Mouse (Mus musculus): ENCODE measurements around the gene Fxyd7. TPM values are rescaled to one million over a fixed set of nuclear protein-coding genes. Genes with fewer than 3 reads are reported as not detected.
A peak's percentile ranks its signal among the peaks of the same experiment; 100 is the strongest.

Gene Fxyd7
- total RNA-seq, 4 experiments from 2014 or later, result 0.99 to 1.3 (median 1.3) TPM; not detected in 1

DNA sequence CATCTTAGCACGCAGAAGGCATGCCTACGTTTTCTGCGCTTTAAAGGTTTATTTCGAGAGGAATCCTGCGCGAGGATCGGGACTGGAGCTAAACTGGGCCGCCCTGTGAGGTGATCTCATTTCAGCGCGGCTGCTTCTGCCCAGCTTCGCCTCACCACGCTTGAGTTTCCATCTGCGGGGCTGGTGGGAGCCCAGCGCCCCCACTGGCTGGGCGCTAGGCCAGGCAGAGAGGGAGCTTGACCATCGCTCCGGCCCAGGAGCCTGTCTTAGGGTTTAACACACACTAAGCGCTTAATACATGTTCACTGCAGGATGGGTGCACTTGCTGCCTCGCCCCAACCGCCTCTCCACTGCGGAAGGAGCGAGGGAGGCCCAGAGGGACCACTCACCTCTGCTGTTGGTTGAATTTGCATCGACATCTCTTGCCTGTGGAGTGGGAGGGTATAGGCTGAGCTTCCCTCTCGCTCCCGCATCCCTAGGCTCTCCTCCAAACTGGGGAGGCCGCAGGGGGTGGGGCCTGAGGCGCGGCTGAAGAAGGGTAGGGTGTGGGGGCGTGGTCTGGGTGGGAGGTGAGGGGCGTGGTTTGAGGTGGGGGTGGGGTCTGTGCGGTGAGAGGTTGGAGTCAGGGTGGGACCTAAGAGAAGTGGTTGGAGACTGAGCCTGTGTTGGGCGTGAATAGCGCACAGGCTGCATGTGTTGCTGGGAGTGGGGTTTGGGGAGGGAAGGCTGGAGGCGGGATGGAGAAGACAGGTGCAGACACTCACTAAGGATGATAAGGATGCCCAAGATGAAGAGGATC lies 1.6 kb upstream of the Fxyd7 start:
- no peak for DNase-seq (ENCODE audit: low spot score in 2 of 2)

DNA sequence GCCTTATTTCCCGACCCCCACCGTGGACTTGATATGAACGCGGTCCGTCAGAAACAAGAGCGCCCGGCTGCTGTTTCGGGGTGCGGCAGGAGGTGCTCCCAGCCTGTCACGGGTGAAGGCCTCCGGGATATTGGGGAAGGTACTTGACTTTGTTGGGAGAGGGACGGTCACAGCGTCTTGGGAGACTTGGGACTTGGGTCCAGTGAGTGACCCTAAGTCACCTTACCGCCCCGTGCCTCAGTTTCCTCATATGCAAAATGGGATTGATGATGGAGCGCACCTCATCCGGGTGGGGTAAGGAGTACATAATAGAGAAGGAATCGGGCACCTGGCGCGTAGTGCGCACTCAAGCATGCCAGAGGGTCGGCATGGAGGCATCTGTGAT lies 976 bp upstream of the Fxyd7 start:
- DNase-seq (ENCODE audit: low spot score in 2 of 2), result no peak

DNA sequence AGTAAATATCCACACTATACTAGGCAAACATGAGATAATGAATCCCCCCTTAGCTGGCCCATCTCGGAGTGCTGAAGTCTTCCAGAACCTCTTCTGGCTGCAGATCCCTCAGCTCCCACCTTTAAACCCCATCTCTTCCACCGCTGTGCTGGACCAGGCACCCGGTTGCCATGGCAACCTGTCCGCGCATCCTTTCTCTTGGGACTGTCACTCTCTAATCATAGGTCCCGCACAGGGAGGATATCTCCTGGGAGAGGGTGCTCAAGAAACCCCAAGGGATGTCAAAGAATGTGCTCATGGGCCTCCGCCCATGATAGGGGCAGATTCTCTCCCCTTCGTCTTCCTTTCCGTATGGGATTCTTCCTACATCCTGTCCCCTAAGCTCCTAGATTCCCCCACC lies 346 bp downstream of the Fxyd7 start:
- DNase-seq (ENCODE audit: low spot score in 2 of 2), result no peak

DNA sequence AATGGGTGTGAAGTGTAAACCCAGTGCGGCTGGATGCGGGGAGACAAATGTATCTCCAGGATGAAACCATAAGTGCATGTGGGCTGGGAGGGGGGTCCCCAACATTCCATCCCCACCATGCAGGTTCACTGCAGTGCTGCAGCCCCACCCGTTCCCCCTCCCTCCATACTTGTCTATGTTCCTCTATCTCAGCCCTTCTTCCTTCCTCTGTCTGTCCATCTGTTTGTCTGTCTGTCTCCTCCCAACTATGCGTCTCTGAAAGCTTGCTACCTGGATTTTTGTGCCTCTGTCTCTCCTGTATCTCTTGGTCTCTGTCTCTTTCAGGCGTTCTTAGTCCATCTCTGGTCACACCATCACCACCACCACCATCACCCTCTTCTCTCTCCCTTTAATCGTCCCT lies 780 bp downstream of the Fxyd7 start:
- DNase-seq (ENCODE audit: low spot score in 2 of 2), result no peak

DNA sequence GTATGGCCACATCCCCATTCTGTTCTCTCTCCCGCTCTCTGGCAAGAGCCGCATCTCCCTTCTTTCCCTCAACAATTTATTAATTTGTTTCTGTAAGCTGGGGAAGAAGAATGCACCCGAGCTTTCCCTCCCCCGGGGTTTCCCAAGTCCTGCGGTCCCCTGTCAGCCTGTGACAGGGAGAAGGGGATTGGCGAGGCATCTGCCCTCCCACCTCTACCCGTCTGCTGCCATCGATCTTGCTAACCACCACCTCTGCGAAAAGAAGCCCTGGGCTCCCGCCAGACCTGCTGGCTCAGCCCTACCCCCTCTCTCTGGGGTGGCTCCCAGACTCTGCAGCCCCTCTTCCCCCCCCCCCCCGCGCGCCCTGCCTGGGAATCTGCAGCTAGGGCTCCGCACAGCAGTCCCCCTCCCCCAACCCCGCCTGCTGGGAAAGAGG lies 1.4 kb downstream of the Fxyd7 start:
- DNase-seq (ENCODE audit: low spot score in 2 of 2), result no peak

DNA sequence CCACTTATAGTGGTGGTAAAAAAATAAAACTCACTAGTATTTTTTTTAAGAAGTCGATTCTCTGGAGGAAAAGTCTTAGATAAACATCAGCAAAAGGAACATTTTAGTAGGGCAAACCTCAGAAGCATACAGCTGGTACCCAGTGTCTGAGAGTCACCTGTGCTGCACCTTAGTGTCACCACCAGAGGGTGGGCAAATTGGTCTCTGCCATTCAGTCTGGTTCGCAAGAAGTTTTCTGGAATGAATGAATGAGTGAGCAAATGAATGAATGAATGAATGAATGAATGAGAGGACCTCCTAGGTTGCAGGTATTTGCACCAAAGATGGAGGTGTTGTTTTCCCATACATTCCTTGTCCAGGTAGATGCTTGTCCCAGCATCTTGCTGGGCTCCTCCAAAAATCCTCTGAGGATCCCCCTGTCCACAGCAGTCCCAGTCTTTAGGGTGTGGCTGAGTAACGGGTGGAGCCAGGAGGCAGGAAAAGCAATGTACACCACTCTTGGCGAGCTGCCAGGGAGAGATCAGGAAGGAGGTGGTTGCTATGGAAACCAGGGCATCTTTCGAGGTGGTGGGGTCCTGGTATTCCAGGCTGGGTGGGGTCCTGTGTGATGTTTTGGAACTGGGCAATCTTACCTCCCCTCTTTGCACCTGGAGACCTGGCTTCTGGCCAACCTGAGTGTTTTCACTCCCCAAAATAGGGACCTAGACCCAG lies 2.0 kb downstream of the Fxyd7 start:
- no peak for DNase-seq (ENCODE audit: low spot score in 2 of 2)

DNA sequence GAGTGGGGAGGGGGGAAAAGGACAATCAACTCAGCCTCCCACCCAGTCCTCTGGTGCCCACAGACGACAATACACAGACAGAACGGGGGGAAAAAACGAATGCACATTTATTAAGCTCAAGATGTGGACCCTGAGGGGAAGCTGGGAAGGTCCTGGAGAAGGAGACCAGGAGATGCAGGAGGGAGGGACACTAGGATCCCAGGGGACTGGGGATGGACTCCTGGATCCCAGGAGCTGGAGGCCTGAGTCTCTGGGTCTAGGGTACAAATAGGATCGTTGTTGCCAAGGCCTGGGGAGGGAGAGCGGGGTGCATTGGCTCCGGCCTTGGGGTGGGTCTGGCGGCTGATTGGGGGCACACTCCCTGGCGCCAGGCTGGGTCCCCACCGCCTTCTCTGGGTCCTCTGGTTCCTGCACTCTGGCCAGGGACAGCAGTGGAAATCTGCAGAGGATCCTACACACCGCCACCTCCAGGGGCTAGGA lies 8.8 kb downstream of the Fxyd7 start, which contains the start of gene Fxyd5:
Gene Fxyd5 (minus strand): TSS at position 51 of the 480 bp plus-strand sequence.
- no peak for DNase-seq (ENCODE audit: low spot score in 2 of 2)

DNA sequence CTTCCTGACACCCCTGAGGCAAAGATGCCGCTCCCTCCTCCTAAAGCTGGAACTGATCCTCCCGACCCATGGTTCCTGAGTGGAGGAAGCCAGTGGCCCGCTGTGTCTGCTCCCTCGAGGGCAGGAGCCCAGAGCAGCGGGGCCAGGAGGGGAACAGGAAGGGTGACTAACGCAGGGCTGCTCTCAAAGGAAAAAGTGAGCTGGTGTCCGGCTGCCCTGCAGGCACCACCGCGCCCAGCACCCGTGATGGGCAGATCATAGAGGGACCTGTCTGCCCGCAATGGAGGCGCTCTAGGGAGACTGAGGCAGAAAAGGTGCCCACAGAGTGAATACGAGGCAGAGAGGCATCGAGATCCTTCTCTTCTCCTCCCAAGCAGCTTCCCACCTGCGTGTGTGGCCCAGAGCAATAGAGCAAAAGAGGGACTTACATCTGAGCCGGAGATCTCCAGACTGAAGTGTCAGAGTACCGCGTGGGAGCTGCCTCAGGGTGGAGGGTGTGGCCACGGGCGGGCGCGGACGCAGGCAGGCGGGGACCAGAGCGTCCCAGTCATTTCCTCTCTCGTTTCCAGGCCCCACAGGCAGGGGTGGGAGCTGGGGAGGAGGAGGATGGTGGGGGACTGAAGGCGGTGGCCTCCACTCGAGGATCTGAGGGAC lies 9.5 kb downstream of the Fxyd7 start:
- DNase-seq (ENCODE audit: low spot score in 2 of 2), result peak; percentile 17 to 45

DNA sequence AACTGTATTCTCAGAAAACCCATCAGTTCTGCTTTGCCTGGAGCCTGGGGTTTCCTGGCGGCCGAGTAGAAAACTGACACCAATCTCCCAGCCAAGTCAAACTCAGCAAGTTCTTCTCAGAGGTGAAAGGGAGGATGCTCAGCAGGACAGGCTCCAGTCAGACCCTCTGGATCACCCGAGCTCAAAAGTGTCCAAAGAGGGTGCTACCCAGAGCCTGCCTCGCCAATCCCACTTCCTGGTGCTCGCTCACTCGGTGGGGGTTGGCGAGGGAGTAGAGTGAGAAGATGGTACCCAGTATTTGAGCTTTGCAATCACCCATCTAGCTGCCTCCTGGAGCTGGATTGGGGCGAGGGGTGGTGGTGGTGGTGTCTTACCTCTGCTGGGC lies 10.3 kb downstream of the Fxyd7 start:
- no peak for DNase-seq (ENCODE audit: low spot score in 2 of 2)

DNA sequence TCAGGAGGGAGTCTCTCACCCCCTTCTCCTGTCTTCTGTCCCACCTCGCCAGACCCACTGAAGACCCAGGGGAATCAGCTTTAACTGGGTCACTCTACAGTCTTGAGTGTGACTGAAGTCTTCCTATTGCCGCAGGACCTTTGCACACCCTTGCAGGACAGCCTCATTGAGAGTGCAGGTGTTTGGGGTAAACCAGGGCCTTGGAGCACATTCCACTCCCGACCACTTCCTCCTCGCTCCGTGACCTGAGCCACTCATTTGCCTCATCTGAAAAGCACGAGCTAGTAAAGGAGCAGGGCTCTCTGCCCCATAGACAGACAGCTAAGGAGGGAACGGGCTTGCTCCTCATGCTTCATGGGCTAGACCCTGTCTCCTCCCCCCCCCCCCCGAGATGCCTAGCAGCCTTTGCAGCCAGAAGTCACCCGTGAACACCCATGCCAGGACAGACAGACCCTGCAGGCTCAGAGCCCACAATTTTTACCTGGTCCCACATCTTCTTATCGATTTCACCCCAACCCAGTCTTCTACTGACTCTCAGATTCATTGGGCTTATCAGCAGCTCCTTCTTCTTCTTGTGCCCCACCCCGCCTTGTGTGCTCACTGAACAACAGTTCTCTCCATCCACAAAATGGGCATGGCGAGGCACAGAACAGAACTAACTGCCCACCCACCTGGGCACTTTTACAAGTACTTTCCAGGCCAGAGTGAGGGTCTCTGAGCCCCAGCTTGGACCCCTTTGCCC lies 10.8 kb downstream of the Fxyd7 start:
- no peak for DNase-seq (ENCODE audit: low spot score in 2 of 2)

DNA sequence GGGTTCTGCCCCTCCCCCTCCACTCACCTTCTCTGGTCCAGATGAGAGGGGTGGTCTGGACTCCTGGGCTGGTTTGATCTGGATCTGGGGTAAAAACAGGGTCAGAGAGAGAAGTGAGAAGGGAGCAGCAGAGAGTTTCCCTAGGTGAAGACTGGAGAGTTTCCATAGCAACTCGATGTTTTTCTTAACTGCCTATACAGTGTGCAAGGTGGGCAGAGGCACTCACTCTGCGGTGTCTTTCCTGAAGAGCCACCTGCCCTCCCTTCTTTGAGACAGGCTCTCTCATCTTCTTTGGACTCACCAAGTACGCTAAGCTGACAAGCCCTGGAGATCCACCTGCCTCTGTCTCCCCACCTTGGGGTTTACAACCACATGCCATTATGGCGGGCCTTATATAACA lies 12.3 kb downstream of the Fxyd7 start:
- no peak for DNase-seq (ENCODE audit: low spot score in 2 of 2)

DNA sequence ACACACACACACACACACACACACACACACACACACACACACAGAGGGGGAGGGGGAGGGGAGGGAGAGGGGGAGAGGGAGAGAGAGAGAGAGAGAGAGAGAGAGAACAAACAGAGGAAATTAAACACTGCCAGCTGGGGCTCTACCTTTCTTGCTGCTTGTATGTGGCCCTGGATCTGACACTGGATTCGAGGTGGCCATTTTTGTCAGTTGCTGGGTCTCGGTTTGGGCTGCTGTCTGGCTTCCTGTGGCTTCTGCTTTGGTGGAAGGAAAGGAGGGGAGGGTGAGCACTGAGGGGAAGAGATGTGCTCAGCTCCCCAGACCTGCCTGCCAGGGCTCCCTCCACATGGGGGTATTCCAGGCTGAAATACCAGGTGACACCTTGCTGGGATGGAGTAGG lies 13.6 kb downstream of the Fxyd7 start:
- no peak for DNase-seq (ENCODE audit: low spot score in 2 of 2)

DNA sequence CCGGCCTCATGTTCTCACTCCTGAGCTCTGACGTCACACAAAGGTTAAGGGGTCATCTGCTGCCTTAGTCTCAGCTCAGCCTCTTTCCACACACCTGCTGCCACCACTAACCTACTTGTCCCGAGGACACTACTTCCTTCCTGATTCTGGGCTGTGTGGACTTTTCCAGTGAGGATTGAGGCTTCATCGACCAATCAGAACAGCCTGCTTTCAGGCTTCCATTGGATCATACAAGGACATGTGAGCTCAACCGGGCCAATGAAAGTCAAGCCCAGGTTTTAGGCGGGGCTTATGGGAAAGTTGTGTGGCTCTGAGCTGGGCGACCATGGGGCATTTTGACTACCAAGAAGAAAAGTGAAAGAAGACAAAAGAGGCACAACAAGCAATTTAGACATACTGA lies 14.3 kb downstream of the Fxyd7 start:
- DNase-seq (ENCODE audit: low spot score in 2 of 2), result no peak

DNA sequence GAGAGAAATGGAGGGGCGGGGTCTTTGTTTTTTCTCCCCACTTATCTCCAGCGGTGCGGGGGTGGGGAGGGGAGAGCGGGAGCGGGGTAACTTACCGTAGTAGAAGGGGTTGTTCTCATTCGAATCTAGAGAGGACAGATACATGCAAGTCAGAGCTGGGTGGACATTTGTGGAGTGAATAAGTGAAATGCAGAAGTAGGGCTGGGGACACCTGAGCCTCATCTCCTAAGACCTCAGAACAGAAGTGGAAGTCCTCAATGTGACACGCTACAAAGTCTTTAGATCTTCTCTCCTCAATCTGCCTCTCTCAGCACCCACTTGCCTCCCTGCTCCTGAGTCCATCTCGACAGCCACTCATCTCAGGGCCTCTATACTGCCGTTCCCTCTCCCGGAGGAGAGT lies 16.0 kb downstream of the Fxyd7 start:
- no peak for DNase-seq (ENCODE audit: low spot score in 2 of 2)

DNA sequence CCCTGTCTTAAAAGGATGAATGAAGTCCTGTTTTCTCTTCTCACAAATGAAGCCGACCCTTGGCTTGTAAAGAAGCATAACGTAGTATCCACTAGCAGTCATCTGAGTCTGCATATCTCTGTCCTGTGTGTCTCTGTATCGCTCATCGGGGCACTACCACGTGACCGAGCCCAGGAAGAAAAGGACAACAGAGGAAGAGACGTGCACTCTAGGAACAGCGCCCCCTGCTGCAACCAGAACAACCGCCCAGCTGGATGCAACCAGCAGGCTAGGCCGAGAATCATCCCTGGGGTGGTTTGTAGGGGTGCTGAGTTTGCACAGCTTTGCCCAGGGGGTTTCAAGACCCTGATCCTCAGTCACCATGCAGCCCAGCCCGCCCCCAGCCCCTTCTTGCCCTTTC lies 16.5 kb downstream of the Fxyd7 start:
- DNase-seq (ENCODE audit: low spot score in 2 of 2), result no peak

DNA sequence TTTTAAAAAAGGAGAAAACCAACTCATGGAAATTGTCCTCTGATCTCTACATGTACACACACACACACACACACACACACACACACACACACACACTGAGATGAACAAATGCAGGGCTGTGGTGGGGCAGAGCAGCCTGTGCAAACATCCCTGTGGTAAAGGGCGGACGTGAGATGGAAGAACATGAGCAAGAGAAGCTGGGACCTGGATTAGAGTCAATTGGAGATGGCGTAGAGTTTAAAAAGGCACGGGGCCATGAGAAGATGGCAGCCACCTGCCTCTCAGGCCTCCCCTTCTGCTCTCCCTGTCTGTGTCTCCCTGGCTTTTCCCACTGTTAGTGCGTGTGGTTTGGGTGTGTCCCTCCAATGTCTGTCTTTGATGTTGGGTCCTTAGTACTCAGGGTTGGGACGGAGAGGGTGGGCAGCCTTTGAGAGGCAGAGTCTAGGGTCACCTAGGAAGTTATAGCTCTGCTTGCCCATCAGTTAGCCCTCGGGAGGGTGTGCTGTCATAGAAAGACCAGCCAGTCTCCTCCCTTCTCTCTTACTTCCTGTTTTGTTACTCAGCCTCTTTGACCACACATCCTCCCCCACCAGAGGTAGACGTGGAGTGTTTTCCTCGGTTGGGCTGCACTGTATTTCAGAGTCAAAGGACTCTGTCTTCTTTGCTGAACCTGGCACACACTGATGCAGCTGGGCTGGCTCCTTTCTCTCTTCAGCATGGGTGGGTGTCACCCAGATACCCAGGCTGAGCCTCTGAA lies 17.7 kb downstream of the Fxyd7 start:
- DNase-seq (ENCODE audit: low spot score in 2 of 2), result no peak

DNA sequence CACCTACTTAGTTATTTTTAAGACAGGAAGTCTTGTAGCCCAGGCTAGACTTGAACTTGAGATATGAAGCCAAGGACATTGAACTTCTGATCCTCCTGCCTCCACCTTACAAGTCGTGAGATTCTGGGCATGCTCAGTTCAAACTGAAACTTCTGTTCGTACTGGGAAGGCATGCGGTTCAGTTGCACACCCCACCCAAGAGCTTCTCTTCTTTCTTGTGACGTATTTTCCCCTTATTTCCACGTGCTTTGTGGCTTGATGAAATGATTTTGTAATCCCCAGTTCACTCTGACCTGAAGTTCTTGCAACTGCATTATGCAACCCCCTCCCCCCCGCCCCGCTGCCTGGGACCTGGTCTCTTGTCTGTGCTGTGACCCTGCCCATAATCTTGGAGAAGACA lies 19.5 kb downstream of the Fxyd7 start:
- DNase-seq (ENCODE audit: low spot score in 2 of 2), result no peak

DNA sequence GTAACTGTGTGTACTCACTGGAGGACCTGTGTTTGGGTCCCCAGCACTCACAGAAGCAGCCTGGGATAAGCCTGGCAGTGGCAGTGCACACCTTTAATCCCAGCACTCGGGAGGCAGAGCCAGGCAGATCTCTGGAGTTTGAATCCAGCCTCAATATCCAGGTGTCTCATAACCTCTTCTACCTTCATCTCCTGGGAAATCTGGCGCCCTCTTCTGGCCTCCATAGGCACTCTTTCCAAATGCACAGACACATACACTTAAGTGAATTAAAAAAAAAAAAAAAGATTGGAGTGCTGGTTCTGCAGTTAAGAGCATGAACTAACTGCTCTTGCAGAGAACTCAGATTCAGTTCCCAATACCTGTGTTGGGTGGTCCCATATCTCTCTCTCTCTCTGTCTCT lies 20.6 kb downstream of the Fxyd7 start:
- no peak for DNase-seq (ENCODE audit: low spot score in 2 of 2)

DNA sequence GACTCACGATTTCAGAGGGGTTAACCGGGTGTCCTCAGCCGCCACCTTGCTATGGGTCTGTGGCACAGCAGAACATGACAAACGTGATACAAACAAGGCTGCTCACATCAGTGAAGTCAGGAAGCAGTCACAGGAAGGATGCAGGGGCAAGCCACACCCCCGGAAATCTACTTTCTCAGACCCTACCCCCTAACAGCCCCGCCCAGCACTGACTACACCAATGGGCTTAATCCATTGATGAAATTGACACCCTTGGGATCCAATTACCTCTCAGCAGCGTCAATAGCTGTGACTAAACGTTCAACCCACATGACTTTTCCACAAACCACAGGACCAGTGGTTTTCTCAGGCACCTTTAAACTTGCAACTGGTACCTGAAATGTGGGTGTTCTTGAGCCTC lies 22.7 kb downstream of the Fxyd7 start:
- no peak for DNase-seq (ENCODE audit: low spot score in 2 of 2)

DNA sequence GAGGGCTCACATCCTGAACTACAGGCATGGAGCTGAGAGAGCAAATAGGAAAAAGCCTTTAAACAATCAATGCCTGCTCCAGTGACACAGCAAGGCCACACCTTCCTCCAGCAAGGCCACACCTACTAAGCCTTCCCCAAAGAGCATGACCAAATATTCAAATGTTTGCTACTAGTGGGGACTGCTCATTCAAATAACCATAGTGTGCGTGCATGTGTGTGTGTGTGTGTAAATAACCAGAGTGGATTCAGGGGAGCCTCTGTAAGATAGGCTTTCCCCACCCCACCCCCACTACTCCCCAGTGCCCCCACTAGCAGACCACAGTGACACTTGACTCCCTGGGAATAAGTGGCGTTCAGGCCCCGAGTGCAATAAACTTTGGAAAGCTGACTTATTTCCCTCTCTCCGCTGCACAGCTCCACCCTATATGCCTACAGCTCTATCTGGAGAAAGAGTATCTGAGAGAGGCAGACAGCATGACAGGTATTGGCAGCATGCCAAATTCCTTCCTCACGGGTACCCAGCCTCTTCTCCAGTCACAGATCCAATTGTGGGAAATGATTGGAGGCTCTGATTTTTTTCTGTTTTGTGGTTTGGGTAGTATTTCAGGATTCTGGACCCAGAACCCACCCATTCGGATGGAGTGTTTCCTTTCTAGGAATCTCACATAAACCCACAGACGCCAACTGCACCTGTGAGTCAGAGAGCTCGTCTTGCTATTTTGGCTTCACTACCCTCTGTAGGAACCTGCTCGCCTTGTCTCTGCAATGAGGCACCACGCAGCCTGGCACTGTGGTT lies 34.0 kb downstream of the Fxyd7 start:
- DNase-seq (ENCODE audit: low spot score in 2 of 2), result no peak

Measured in gastrocnemius, adult 8-10 months (tissue).